Mouse (Mus musculus) adrenal gland, postnatal 36 days (tissue): ENCODE data around the gene Zfp781. TPM values are rescaled to one million over a fixed set of nuclear protein-coding genes. Genes with fewer than 3 reads are reported as not detected.
"Not testable (repeated sequence)": the region's sequence is repeated elsewhere in the genome, so short reads cannot be mapped to it uniquely, and the experiment has no call there.

Experiments
- DNase-seq, 2 experiments: peaks; one replicate each; pipeline ENCODE4 v3.0.0; 2021; ENCODE audit warnings: mixed read lengths in 1 of 2
- long read RNA-seq, 2 experiments: library from polyadenylated mRNA; stranded (forward); transcript quantifications; one replicate each; pipeline ENCODE4 v2.0.0; 2021; ENCODE audit warnings: borderline sequencing depth in 2 of 2
- total RNA-seq, 2 experiments: library from RNA; stranded (reverse); gene quantifications; 2 replicates each; pipeline ENCODE4 v1.2.3; 2021

Gene Zfp781
- 1 to 10 TPM in 1 of 2 experiments, under 1 TPM in 1; 0.20 to 1.2 TPM for total RNA-seq
- long read RNA-seq, experiment 1, partial matches to known transcripts, result 0 of 1 reads
- long read RNA-seq, experiment 1, other reads (novel, unspliced or antisense), result 1 of 1 reads
- long read RNA-seq, experiment 2, partial matches to known transcripts, result 0 of 1 reads
- long read RNA-seq, experiment 2, other reads (novel, unspliced or antisense), result 1 of 1 reads

- DNase-seq, result not testable (repeated sequence)
Measured at GRCm38 (mm10) chr10:81929842-81930743, at the start of gene Zfp781. Gene Zfp781, minus strand, starts transcription at chr10:81930480.

DNA sequence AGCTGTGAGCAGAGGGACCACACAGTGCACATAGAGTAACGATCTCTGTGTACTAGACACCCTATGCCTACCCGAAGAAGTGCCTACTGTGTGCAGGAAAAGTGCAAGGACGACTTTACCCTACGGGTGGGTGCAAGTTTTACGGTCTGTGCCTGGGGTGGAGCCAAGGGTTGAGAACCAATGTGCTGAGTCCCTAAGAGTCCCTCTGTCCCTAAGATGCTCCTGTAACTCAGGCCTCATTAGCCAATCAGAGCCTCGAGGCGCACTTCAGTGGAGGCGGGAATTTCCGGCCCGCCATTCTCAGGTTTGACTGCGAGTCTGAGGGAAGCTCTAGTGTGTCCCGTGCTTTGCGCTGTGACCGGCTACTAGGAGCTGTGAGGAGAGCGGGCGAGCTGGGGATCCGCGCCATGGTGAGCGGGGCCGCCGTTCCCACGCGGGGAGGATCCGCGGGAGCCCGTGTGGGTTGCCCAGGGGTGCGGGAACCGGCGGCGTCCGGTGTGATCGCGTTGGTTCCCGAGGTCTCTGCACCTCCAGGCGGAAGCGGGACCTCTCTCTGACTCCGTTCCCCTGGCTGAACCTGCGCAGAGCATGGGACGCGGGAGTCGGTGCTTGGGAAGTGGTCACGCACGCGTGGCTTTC is 48.2 kb upstream of the Zfp781 start:
- DNase-seq, result peak in 1 of 2 experiments; percentile 3

GRCm38 (mm10) chr10:81930744-81931118 is 451 bp upstream of the Zfp781 start:
- not testable (repeated sequence) for DNase-seq

GRCm38 (mm10) chr10:81863409-81864407 is 66.6 kb downstream of the Zfp781 start, which contains the start of gene Gm32687:
Gene Gm32687, plus strand, starts transcription at chr10:81863934.
- peak in 1 of 2 experiments; percentile 0 for DNase-seq

Other genes with a start within 250 kb of the Zfp781 start
- 1 to 10 TPM; 5.1 to 5.7 TPM for gene Zfp433, start 225.7 kb downstream of the Zfp781 start, total RNA-seq
- gene Gm3055, start 159.3 kb downstream of the Zfp781 start, total RNA-seq, result 1 to 10 TPM; 2.3 to 2.8 TPM
- 1 to 10 TPM; 1.6 to 2.1 TPM for gene Gm4767, start 118.3 kb downstream of the Zfp781 start, total RNA-seq
- gene Gm32687, start 66.5 kb downstream of the Zfp781 start, total RNA-seq, result 1 to 10 TPM; 1.4 to 1.9 TPM
- gene Zfp873, start 117.6 kb upstream of the Zfp781 start, total RNA-seq, result 1 to 10 TPM; 5.6 to 7.2 TPM
- 1 to 10 TPM; 2.9 to 3.2 TPM for gene BC024063, start 152.9 kb upstream of the Zfp781 start, total RNA-seq
- 1 to 10 TPM; 2.6 to 3.9 TPM for gene AU041133, start 197.5 kb upstream of the Zfp781 start, total RNA-seq